Mouse (Mus musculus): ENCODE measurements around the gene Zfp444. TPM values are rescaled to one million over a fixed set of nuclear protein-coding genes. Genes with fewer than 3 reads are reported as not detected.

The Zfp444 gene
- polyA plus RNA-seq (2014; fragmentation: Illumina TruSeq; extraction: RNeasy Lipid Tissue Mini Kit (QIAGEN cat#74804); ENCODE audit: low read depth, low replicate concordance): 5.7 TPM

DNA sequence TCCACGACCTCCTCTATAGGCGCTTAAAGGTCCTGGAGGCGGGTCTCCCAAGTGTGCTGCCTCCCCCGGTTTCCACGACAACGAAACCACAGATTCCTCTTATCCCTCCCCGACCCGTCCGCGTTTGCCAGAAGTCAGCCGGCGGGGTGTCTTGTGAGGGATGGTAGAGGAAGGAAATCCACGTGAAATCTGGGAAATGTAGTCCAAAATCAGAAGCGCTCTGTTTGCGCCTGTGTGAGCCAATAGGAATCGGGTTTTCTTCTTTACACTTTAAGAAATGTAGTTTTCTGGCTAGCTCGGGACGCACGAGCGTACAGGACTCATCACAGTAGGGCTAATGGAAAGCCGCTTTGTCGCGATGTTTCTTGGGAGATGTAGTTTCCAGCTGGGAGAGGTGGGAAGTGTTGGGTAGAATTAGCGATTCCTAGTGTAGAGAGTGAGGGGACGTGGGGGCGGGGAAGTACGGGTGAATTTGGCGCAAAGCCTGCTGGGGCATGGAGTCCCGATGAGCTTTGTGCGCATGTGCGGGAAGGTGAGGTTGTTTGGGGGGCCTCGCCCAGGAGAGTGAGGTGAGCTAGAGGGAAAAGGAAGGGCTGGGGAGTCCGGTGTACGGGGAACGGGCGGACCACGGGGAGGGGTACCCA is at the start of gene Zfp444:
Zfp444 (plus strand) TSS at position 221 of the 644 bp plus-strand sequence.

GRCm38 (mm10) chr7:6155901-6156411 is 16.1 kb upstream of the Zfp444 start, which contains the start of gene Zfp787:
Gene Zfp787, minus strand, starts transcription at chr7:6155997.

GRCm38 (mm10) chr7:6196790-6197189 is 24.8 kb downstream of the Zfp444 start, which contains the start of gene Galp:
Gene Galp, plus strand, starts transcription at chr7:6197090.

DNA sequence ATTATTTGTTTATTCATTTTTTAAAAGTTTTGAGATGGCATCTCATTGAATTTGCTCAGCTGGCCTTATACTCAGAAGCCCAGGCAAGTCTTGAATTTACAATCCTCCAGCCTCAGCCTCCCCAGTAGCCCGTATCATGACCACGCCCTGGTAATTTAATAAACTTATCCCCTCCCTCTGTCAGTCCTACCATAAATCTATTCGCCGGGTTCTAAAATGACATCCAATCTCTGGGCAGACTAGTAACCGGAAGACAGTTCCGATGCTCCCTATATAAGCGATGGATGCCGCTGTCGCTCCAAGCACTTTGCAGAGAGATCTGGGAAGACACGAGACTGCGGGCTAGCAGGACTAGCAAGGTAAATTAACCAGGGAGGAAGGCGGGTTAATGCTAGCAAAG is 50.0 kb downstream of the Zfp444 start, which contains the start of gene Zscan5b:
Zscan5b (plus strand) TSS at position 301 of the 400 bp plus-strand sequence.

Other genes starting within 250 kb of the Zfp444 start
- gene Vmn1r65, start 161.2 kb upstream of the Zfp444 start, polyA plus RNA-seq (2014; fragmentation: Illumina TruSeq; extraction: RNeasy Lipid Tissue Mini Kit (QIAGEN cat#74804); ENCODE audit: low read depth, low replicate concordance): not detected
- gene Nlrp4c, start 127.1 kb upstream of the Zfp444 start, polyA plus RNA-seq (2014; fragmentation: Illumina TruSeq; extraction: RNeasy Lipid Tissue Mini Kit (QIAGEN cat#74804); ENCODE audit: low read depth, low replicate concordance): not detected
- gene Zfp787, start 16.2 kb upstream of the Zfp444 start, polyA plus RNA-seq (2014; fragmentation: Illumina TruSeq; extraction: RNeasy Lipid Tissue Mini Kit (QIAGEN cat#74804); ENCODE audit: low read depth, low replicate concordance): 27.4 TPM
- not detected for gene Galp, start 24.9 kb downstream of the Zfp444 start, polyA plus RNA-seq (2014; fragmentation: Illumina TruSeq; extraction: RNeasy Lipid Tissue Mini Kit (QIAGEN cat#74804); ENCODE audit: low read depth, low replicate concordance)
- not detected for gene Zscan5b, start 50.1 kb downstream of the Zfp444 start, polyA plus RNA-seq (2014; fragmentation: Illumina TruSeq; extraction: RNeasy Lipid Tissue Mini Kit (QIAGEN cat#74804); ENCODE audit: low read depth, low replicate concordance)
- gene Epp13, start 80.5 kb downstream of the Zfp444 start, polyA plus RNA-seq (2014; fragmentation: Illumina TruSeq; extraction: RNeasy Lipid Tissue Mini Kit (QIAGEN cat#74804); ENCODE audit: low read depth, low replicate concordance): not detected
- gene Zfp667, start 114.4 kb downstream of the Zfp444 start, polyA plus RNA-seq (2014; fragmentation: Illumina TruSeq; extraction: RNeasy Lipid Tissue Mini Kit (QIAGEN cat#74804); ENCODE audit: low read depth, low replicate concordance): 3.1 TPM
- gene Zfp583, start 159.1 kb downstream of the Zfp444 start, polyA plus RNA-seq (2014; fragmentation: Illumina TruSeq; extraction: RNeasy Lipid Tissue Mini Kit (QIAGEN cat#74804); ENCODE audit: low read depth, low replicate concordance): 3.0 TPM
- 0.47 TPM for gene Gm3854, start 171.5 kb downstream of the Zfp444 start, polyA plus RNA-seq (2014; fragmentation: Illumina TruSeq; extraction: RNeasy Lipid Tissue Mini Kit (QIAGEN cat#74804); ENCODE audit: low read depth, low replicate concordance)
- 2.1 TPM for gene Zfp78, start 191.1 kb downstream of the Zfp444 start, polyA plus RNA-seq (2014; fragmentation: Illumina TruSeq; extraction: RNeasy Lipid Tissue Mini Kit (QIAGEN cat#74804); ENCODE audit: low read depth, low replicate concordance)
- 6.3 TPM for gene Zfp28, start 211.1 kb downstream of the Zfp444 start, polyA plus RNA-seq (2014; fragmentation: Illumina TruSeq; extraction: RNeasy Lipid Tissue Mini Kit (QIAGEN cat#74804); ENCODE audit: low read depth, low replicate concordance)
- gene Smim17, start 226.5 kb downstream of the Zfp444 start, polyA plus RNA-seq (2014; fragmentation: Illumina TruSeq; extraction: RNeasy Lipid Tissue Mini Kit (QIAGEN cat#74804); ENCODE audit: low read depth, low replicate concordance): not detected
- not detected for gene Gm20715, start 238.1 kb downstream of the Zfp444 start, polyA plus RNA-seq (2014; fragmentation: Illumina TruSeq; extraction: RNeasy Lipid Tissue Mini Kit (QIAGEN cat#74804); ENCODE audit: low read depth, low replicate concordance)

Data from heart, adult 10 weeks (tissue).